ENCODE assay signal across 11 mouse cellular contexts in genomic region chr4:137510021-137510696, GRCm38 (mm10). TPM values are rescaled to one million over a fixed set of nuclear protein-coding genes. Genes with fewer than 3 reads are reported as not detected.
DNase-seq lines count a peak whose midpoint lies in the region; ATAC-seq lines count a peak whose summit lies in the region.
"Had no signal": no experiment of that assay in that cellular context is flagged by ENCODE, and none has a peak within 500 bp of the region (broad histone marks: within the 10 kb centered on the region; RNA-seq: fewer than 3 reads in every experiment).

No protein-coding gene starts in this region.

- H3K36me3 ChIP-seq in heart, embryonic 16.5 days (ENCODE audit: control insufficient read depth, insufficient read depth), result peaks cover 70% of the 10 kb centered on the region
- peaks cover 46% of the 10 kb centered on the region for H3K36me3 ChIP-seq in heart, embryonic 11.5 days (ENCODE audit: control insufficient read depth, insufficient read depth, low read length)
- peaks cover 8% of the 10 kb centered on the region; the same call in 1 of the 2 replicates for H3K36me3 ChIP-seq in hindbrain, embryonic 12.5 days
- peaks cover 95% of the 10 kb centered on the region for H3K36me3 ChIP-seq in heart, embryonic 10.5 days

- no peak overlapping the region for H3K9ac ChIP-seq in heart, embryonic 16.5 days (ENCODE audit: low read length)
- no peak overlapping the region for H3K9ac ChIP-seq in heart, embryonic 11.5 days (ENCODE audit: low read depth, low read length)
- H3K9ac ChIP-seq in hindbrain, embryonic 12.5 days, result no peak overlapping the region; the same call in 1 of the 2 replicates

- H3K27ac ChIP-seq in heart, embryonic 16.5 days (ENCODE audit: low read length), result no peak overlapping the region
- H3K27ac ChIP-seq in heart, embryonic 11.5 days (ENCODE audit: low read depth, low read length), result no peak overlapping the region
- no peak overlapping the region for H3K27ac ChIP-seq in hindbrain, embryonic 12.5 days
- H3K27ac ChIP-seq in heart, embryonic 10.5 days, result no peak overlapping the region
- H3K27ac ChIP-seq: heart, adult 2 months had no signal

- no peak overlapping the region for H3K4me3 ChIP-seq in heart, embryonic 16.5 days (ENCODE audit: low read length)
- no peak overlapping the region for H3K4me3 ChIP-seq in heart, embryonic 11.5 days (ENCODE audit: low read depth, low read length)
- no peak overlapping the region for H3K4me3 ChIP-seq in hindbrain, embryonic 12.5 days
- H3K4me3 ChIP-seq in heart, embryonic 10.5 days, result no peak overlapping the region
- H3K4me3 ChIP-seq: heart, adult 2 months had no signal

- ATAC-seq in heart, embryonic 16.5 days (replicated peaks; ENCODE audit: extremely low read depth, insufficient read depth, low FRiP score), result 0 out of 2 replicates have a peak, but pooled peaks have one; percentile 24
- no peak for ATAC-seq in heart, embryonic 11.5 days (replicated peaks; ENCODE audit: insufficient number of reproducible peaks, low FRiP score, low TSS enrichment)
- ATAC-seq in hindbrain, embryonic 12.5 days (ENCODE audit: low FRiP score), result peak; percentile 43
- ATAC-seq: intestine, postnatal 0 days had no signal

- no peaks in the 10 kb centered on the region for H3K27me3 ChIP-seq in heart, embryonic 16.5 days (ENCODE audit: control insufficient read depth, insufficient read depth, low read length)
- no peaks in the 10 kb centered on the region for H3K27me3 ChIP-seq in heart, embryonic 11.5 days (ENCODE audit: control insufficient read depth, insufficient read depth, low read length)
- no peaks in the 10 kb centered on the region for H3K27me3 ChIP-seq in hindbrain, embryonic 12.5 days
- H3K27me3 ChIP-seq in heart, embryonic 10.5 days (ENCODE audit: insufficient read depth, poor library complexity, severe bottlenecking), result no peaks in the 10 kb centered on the region

- no peaks in the 10 kb centered on the region for H3K9me3 ChIP-seq in heart, embryonic 16.5 days (replicated peaks; ENCODE audit: control insufficient read depth, low read length)
- H3K9me3 ChIP-seq in heart, embryonic 11.5 days (replicated peaks; ENCODE audit: control insufficient read depth, low read length), result no peaks in the 10 kb centered on the region
- H3K9me3 ChIP-seq in hindbrain, embryonic 12.5 days (replicated peaks), result no peaks in the 10 kb centered on the region
- no peaks in the 10 kb centered on the region for H3K9me3 ChIP-seq in heart, embryonic 10.5 days

- peak; percentile 33 for DNase-seq in right cerebral cortex, postnatal 14 days
- no peak for DNase-seq in right cerebral cortex, postnatal 36 days (ENCODE audit: low spot score in 2 of 2)
- peak; percentile 30 to 54 for DNase-seq in thymus, postnatal 36 days
- DNase-seq in heart, embryonic 10.5 days (ENCODE audit: low spot score), result no peak
- no peak for DNase-seq in c-Kit-positive CD71-positive TER-119-positive erythroid progenitor cells, embryonic 14.5 days (ENCODE audit: low spot score)
- DNase-seq: heart, adult 2 months had no signal

- 85% methylated on average over 15 of the region's 15 CpGs for WGBS in heart, embryonic 16.5 days
- WGBS in heart, embryonic 11.5 days (ENCODE audit: insufficient replicate concordance), result 82% methylated on average over 14 of the region's 15 CpGs
- 73% methylated on average over 15 of the region's 15 CpGs for WGBS in hindbrain, embryonic 12.5 days
- 88% methylated on average over 15 of the region's 15 CpGs for WGBS in heart, embryonic 10.5 days

- no peak overlapping the region for H3K4me2 ChIP-seq in heart, embryonic 16.5 days (ENCODE audit: low read depth, low read length)
- no peak overlapping the region for H3K4me2 ChIP-seq in heart, embryonic 11.5 days
- no peak overlapping the region for H3K4me2 ChIP-seq in hindbrain, embryonic 12.5 days (replicated peaks)

- 0 out of 2 replicates have a peak, but pooled peaks cover 3% of the 10 kb centered on the region for H3K4me1 ChIP-seq in heart, embryonic 16.5 days (ENCODE audit: control insufficient read depth, insufficient read depth, low read length)
- 0 out of 2 replicates have a peak, but pooled peaks cover 3% of the 10 kb centered on the region for H3K4me1 ChIP-seq in heart, embryonic 11.5 days (ENCODE audit: control insufficient read depth, insufficient read depth, low read length)
- peaks cover 13% of the 10 kb centered on the region for H3K4me1 ChIP-seq in hindbrain, embryonic 12.5 days
- H3K4me1 ChIP-seq in heart, embryonic 10.5 days, result peaks cover 3% of the 10 kb centered on the region; the same call in 1 of the 2 replicates

RNA-seq across cellular contexts. Expression of gene Hspg2, which starts 41.6 kb away (rescaled TPM):
- 52.0 and 56.3 TPM in 2 replicates for polyA plus RNA-seq in heart, embryonic 16.5 days (2015; fragmentation: Nextera tagmentation; extraction: Ambion mirVana)
- 55.5 and 56.4 TPM in 2 replicates for polyA plus RNA-seq in heart, embryonic 11.5 days (2014; fragmentation: Nextera tagmentation; extraction: Ambion mirVana)
- 14.7 and 15.0 TPM in 2 replicates for polyA plus RNA-seq in hindbrain, embryonic 12.5 days (2016; fragmentation: Nextera tagmentation; extraction: Ambion mirVana)
- 52.0 and 58.9 TPM in 2 replicates for polyA plus RNA-seq in heart, embryonic 10.5 days (2016; fragmentation: Nextera tagmentation; extraction: Ambion mirVana)

RNA-seq across cellular contexts. Expression of gene 1700013G24Rik, which starts 57.1 kb away (rescaled TPM):
- not detected in 2 replicates for polyA plus RNA-seq in heart, embryonic 16.5 days (2015; fragmentation: Nextera tagmentation; extraction: Ambion mirVana)
- polyA plus RNA-seq in heart, embryonic 11.5 days (2014; fragmentation: Nextera tagmentation; extraction: Ambion mirVana), result not detected in 2 replicates
- polyA plus RNA-seq in hindbrain, embryonic 12.5 days (2016; fragmentation: Nextera tagmentation; extraction: Ambion mirVana), result not detected in 2 replicates
- not detected in 2 replicates for polyA plus RNA-seq in heart, embryonic 10.5 days (2016; fragmentation: Nextera tagmentation; extraction: Ambion mirVana)
- polyA plus RNA-seq: intestine, postnatal 0 days; limb, embryonic 11.5 days had no signal

Comparison
In these comparisons a context has a peak if more than half of its experiments do, and no peak if none do; other contexts are left out.
1. DNase-seq: peak in right cerebral cortex, postnatal 14 days (single experiment) and thymus, postnatal 36 days (2 of 2); none in right cerebral cortex, postnatal 36 days (0 of 2), heart, embryonic 10.5 days (single experiment) and c-Kit-positive CD71-positive TER-119-positive erythroid progenitor cells, embryonic 14.5 days (single experiment).